Mouse (Mus musculus) limb, embryonic 10.5 days (tissue): ENCODE results near the gene Gm21680. TPM values are rescaled to one million over a fixed set of nuclear protein-coding genes. Genes with fewer than 3 reads are reported as not detected.
A peak's percentile ranks its signal among the peaks of the same experiment; 100 is the strongest.
"Not testable (repeated sequence)": the region's sequence is repeated elsewhere in the genome, so short reads cannot be mapped to it uniquely, and the experiment has no call there.

Source experiments
- DNase-seq: peaks from one replicate; pipeline ENCODE4 v3.0.0-alpha.2; 2017; ENCODE audit warnings: low spot score
- H3K27ac ChIP-seq: fragments of 300-500 bp; sonication (generic); 2 replicates; pipeline ENCODE4 v1.5.1; 2016; ENCODE audit warnings: mild to moderate bottlenecking
- H3K27me3 ChIP-seq: fragments of 300-500 bp; sonication (generic); 2 replicates; pipeline ENCODE4 v1.6.1; 2016; ENCODE audit warnings: low read depth, mild to moderate bottlenecking; ENCODE audit not compliant: poor library complexity, severe bottlenecking
- H3K36me3 ChIP-seq: fragments of 300-500 bp; sonication (generic); 2 replicates; pipeline ENCODE4 v1.6.1; 2016; ENCODE audit warnings: mild to moderate bottlenecking, moderate library complexity
- H3K4me1 ChIP-seq: fragments of 300-500 bp; sonication (generic); 2 replicates; pipeline ENCODE4 v1.6.1; 2016
- H3K4me3 ChIP-seq: fragments of 300-500 bp; sonication (generic); 2 replicates; pipeline ENCODE4 v1.5.1; 2016; ENCODE audit warnings: mild to moderate bottlenecking, moderate library complexity
- H3K9me3 ChIP-seq: fragments of 300-500 bp; sonication (generic); replicated peaks from 2 replicates; pipeline ENCODE4 v1.6.1; 2016; ENCODE audit warnings: mild to moderate bottlenecking
- WGBS: fragments of 180-500 bp; shearing (Covaris S2); methylation state at CpG from one replicate; pipeline ENCODE4 v1.1.7; 2016; 5-methylcytosine and 5-hydroxymethylcytosine counted together
- polyA plus RNA-seq: library from polyadenylated mRNA; unstranded; fragments of >200 nt; fragmentation: Nextera tagmentation; extraction: Ambion mirVana; gene quantifications from 2 replicates; pipeline ENCODE4 v1.2.1, GENCODE M21; 2016

Gm21680 gene
- not detected in 2 replicates for polyA plus RNA-seq

DNA sequence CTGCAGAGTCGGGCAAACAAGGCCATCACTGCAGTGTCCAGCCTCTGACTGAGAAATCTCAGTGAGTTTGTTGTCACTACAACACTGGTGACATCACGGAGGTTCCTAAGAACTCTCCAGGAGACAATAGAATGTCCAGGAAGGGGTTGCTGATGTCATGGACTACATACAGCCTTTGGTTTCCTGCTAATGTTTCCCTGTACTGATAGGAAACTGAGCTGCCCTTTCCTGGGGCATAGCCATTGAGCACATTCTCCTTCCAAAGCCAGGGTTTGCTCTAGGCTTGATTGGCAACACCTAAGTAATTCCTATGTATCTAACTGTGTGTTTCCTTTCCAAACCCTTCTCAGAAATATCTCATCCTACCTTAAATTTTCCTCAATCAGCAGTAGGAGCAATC, at the start of gene Gm21680:
Gm21680 (minus strand) TSS at position 101 of the 400 bp plus-strand sequence.
- WGBS, result no CpG with 5 or more reads among the region's 2 CpGs
- H3K4me3 ChIP-seq, H3K27ac ChIP-seq, H3K36me3 ChIP-seq, DNase-seq, H3K4me1 ChIP-seq, H3K9me3 ChIP-seq, H3K27me3 ChIP-seq: not testable (repeated sequence)

DNA sequence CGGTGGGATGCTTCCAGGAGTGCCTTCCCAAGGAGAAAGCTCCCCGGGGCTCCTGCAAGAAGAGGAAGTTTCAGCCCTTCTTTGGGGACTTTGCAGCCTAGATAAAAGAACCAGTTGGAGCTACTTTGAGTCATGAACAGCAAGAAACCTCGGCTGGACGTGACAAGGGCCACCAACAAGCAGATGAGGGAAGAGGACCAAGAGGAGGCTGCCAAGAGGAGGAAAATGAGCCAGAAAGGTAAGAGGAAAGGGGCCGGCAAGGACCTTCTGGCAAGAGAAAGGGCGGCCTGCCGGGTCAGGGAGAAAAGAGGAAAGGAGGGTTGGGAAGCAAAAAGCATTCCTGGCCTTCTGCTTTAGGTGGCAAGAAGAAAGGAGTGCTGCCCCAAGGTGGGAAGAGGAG, 35.2 kb upstream of the Gm21680 start:
- DNase-seq, H3K4me3 ChIP-seq, H3K4me1 ChIP-seq, H3K36me3 ChIP-seq, H3K27ac ChIP-seq, H3K9me3 ChIP-seq: not testable (repeated sequence)
- peaks cover 21% of the 10 kb centered on the region for H3K27me3 ChIP-seq
- WGBS, result 70% methylated on average over 7 of the region's 7 CpGs

DNA sequence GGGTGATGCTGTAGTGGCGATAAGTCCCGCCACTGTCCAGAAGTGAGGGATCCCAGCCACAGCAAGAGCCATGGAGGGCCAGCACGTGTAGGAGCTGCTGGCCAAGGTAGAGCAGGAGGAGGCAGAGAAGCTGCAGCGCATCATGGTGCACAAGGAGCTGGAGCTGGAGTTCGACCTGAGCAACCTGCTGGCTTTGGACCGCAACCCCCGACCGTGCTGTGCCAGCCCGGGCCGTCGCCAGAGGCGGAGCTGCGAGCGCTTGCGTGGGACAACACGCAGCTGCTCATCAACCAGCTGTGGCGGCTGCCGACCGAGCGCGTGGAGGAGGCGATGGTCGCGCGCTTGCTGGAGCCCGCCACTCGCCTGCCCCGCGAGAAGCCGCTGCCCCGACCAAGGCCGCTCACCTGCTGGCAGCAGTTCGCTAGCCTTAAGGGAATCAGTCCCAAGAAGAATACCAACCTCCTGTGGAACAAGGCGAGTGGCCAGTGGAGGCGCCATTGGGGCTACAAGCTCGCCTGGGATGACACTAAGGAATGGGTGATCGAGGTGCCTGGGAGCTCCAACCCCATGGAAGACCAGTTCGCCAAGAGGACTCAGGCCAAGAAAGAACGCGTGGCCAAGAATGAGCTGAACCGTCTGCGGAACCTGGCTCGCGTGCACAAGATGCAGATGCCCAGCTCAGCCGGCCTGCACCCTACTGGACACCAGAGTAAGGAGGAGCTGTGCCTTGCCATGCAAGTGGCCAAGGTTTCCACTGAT, 34.7 kb upstream of the Gm21680 start:
- H3K9me3 ChIP-seq, H3K36me3 ChIP-seq, H3K4me1 ChIP-seq, H3K27ac ChIP-seq: not testable (repeated sequence)
- WGBS, result 18% methylated on average over 45 of the region's 45 CpGs
- H3K4me3 ChIP-seq, result peak overlapping the region; percentile 41
- H3K27me3 ChIP-seq, result peaks cover 21% of the 10 kb centered on the region
- DNase-seq, result peak; percentile 62

DNA sequence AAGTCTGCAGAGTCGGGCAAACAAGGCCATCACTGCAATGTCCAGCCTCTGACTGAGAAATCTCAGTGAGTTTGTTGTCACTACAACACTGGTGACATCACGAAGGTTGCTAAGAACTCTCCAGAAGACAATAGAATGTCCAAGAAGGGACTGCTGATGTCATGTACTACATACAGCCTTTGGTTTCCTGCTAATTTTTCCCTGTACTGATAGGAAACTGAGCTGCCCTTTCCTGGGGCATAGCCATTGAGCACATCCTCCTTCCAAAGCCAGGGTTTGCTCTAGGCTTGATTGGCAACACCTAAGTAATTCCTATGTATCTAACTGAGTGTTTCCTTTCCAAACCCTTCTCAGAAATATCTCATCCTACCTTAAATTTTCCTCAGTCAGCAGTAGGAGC, 32.2 kb upstream of the Gm21680 start, which contains the start of gene Gm1979:
Gm1979 (minus strand) TSS at position 101 of the 400 bp plus-strand sequence.
- not testable (repeated sequence) for H3K36me3 ChIP-seq, H3K27ac ChIP-seq, H3K9me3 ChIP-seq, DNase-seq, H3K4me1 ChIP-seq, H3K4me3 ChIP-seq
- 85% methylated on average over 1 of the region's 2 CpGs for WGBS
- peaks cover 21% of the 10 kb centered on the region for H3K27me3 ChIP-seq

DNA sequence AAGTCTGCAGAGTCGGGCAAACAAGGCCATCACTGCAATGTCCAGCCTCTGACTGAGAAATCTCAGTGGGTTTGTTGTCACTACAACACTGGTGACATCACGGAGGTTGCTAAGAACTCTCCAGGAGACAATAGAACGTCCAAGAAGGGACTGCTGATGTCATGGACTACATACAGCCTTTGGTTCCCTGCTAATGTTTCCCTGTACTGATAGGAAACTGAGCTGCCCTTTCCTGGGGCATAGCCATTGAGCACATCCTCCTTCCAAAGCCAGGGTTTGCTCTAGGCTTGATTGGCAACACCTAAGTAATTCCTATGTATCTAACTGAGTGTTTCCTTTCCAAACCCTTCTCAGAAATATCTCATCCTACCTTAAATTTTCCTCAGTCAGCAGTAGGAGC, 16.1 kb upstream of the Gm21680 start, which contains the start of gene Gm21698:
Gm21698 (minus strand) TSS at position 101 of the 400 bp plus-strand sequence.
- not testable (repeated sequence) for H3K36me3 ChIP-seq, H3K27me3 ChIP-seq, H3K4me3 ChIP-seq, H3K9me3 ChIP-seq, H3K4me1 ChIP-seq, DNase-seq, H3K27ac ChIP-seq
- no CpG with 5 or more reads among the region's 3 CpGs for WGBS

DNA sequence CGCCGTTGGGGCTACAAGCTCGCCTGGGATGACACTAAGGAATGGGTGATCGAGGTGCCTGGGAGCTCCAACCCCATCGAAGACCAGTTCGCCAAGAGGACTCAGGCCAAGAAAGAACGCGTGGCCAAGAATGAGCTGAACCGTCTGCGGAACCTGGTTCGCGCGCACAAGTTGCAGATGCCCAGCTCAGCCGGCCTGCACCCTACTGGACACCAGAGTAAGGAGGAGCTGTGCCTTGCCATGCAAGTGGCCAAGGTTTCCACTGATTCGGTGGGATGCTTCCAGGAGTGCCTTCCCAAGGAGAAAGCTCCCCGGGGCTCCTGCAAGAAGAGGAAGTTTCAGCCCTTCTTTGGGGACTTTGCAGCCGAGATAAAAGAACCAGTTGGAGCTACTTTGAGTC, 15.4 kb downstream of the Gm21680 start:
- H3K27ac ChIP-seq, H3K4me1 ChIP-seq, H3K9me3 ChIP-seq, DNase-seq, H3K36me3 ChIP-seq: not testable (repeated sequence)
- WGBS, result 58% methylated on average over 17 of the region's 17 CpGs
- H3K27me3 ChIP-seq, result peaks cover 12% of the 10 kb centered on the region
- H3K4me3 ChIP-seq, result peak overlapping the region; percentile 31; the same call in 1 of the 2 replicates

DNA sequence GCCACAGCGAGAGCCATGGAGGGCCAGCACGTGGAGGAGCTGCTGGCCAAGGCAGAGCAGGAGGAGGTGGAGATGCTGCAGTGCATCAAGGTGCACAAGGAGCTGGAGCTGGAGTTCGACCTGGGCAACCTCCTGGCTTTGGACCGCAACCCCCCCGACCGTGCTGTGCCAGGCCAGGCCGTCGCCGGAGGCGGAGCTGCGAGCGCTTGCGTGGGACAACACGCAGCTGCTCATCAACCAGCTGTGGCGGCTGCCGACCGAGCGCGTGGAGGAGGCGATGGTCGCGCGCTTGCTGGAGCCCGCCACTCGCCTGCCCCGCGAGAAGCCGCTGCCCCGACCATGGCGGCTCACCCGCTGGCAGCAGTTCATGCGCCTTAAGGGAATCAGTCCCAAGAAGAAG, 15.9 kb downstream of the Gm21680 start:
- not testable (repeated sequence) for H3K27ac ChIP-seq, H3K4me1 ChIP-seq, H3K36me3 ChIP-seq, H3K9me3 ChIP-seq
- Histone ChIP-seq H3K4me3 (peak overlapping the region; percentile 31), H3K27me3 (peaks cover 12% of the 10 kb centered on the region)
- 30% methylated on average over 32 of the region's 32 CpGs for WGBS
- peak; percentile 43 for DNase-seq

DNA sequence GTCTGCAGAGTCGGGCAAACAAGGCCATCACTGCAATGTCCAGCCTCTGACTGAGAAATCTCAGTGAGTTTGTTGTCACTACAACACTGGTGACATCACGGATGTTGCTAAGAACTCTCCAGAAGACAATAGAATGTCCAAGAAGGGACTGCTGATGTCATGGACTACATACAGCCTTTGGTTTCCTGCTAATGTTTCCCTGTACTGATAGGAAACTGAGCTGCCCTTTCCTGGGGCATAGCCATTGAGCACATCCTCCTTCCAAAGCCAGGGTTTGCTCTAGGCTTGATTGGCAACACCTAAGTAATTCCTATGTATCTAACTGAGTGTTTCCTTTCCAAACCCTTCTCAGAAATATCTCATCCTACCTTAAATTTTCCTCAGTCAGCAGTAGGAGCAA, 18.1 kb downstream of the Gm21680 start, which contains the start of gene Gm21671:
Gm21671 (minus strand) TSS at position 101 of the 400 bp plus-strand sequence.
- 79% methylated on average over 2 of the region's 2 CpGs for WGBS
- not testable (repeated sequence) for H3K4me1 ChIP-seq

DNA sequence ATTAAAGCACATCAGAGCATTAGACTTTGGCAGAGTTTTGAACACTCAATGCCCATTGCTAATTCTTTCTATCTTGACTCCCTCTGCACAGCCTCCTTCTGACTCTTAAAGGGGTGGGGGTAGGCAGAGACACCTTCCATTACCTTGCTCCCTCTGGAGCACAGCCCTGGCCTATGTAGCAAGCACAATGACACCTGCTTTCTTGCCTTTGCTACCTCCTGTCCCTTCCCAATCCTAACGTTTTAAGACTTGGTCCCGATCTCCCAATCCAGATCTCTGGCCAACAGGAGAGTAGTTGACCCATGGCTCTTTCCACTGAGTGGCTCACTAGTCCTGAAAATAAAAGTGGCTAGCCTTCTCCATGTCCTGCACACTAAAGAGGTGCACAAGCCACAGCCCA, 27.1 kb downstream of the Gm21680 start:
- not testable (repeated sequence) for DNase-seq, H3K4me3 ChIP-seq, H3K4me1 ChIP-seq, H3K9me3 ChIP-seq, H3K27ac ChIP-seq, H3K27me3 ChIP-seq, H3K36me3 ChIP-seq
- WGBS, result 85% methylated on average over 2 of the region's 2 CpGs

More for the DNA sequence above, 18.1 kb downstream of the Gm21680 start, which contains the start of gene Gm21671:
- not testable (repeated sequence) for H3K4me3 ChIP-seq, H3K27ac ChIP-seq, H3K36me3 ChIP-seq, H3K9me3 ChIP-seq, DNase-seq
- peaks cover 12% of the 10 kb centered on the region for H3K27me3 ChIP-seq

DNA sequence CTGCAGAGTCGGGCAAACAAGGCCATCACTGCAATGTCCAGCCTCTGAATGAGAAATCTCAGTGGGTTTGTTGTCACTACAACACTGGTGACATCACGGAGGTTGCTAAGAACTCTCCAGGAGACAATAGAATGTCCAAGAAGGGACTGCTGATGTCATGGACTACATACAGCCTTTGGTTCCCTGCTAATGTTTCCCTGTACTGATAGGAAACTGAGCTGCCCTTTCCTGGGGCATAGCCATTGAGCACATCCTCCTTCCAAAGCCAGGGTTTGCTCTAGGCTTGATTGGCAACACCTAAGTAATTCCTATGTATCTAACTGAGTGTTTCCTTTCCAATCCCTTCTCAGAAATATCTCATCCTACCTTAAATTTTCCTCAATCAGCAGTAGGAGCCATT, 30.2 kb downstream of the Gm21680 start, which contains the start of gene Gm21663:
Gm21663 (minus strand) TSS at position 101 of the 400 bp plus-strand sequence.
- not testable (repeated sequence) for DNase-seq, H3K4me3 ChIP-seq

More for the DNA sequence above, 30.2 kb downstream of the Gm21680 start, which contains the start of gene Gm21663:
- H3K36me3 ChIP-seq, H3K27ac ChIP-seq, H3K27me3 ChIP-seq, H3K9me3 ChIP-seq, H3K4me1 ChIP-seq: not testable (repeated sequence)
- WGBS, result 72% methylated on average over 2 of the region's 2 CpGs

Other genes with a start within 250 kb of the Gm21680 start
- gene Actr3b, start 212.7 kb downstream of the Gm21680 start, polyA plus RNA-seq, result 2.8 and 3.4 TPM in 2 replicates
- gene Gm21663, start 30.3 kb downstream of the Gm21680 start, polyA plus RNA-seq, result not detected in 2 replicates
- gene Gm21671, start 18.2 kb downstream of the Gm21680 start, polyA plus RNA-seq, result not detected in 2 replicates
- not detected in 2 replicates for gene Gm21698, start 16.0 kb upstream of the Gm21680 start, polyA plus RNA-seq
- not detected in 2 replicates for gene Gm1979, start 32.1 kb upstream of the Gm21680 start, polyA plus RNA-seq
- gene Gm5862, start 50.3 kb upstream of the Gm21680 start, polyA plus RNA-seq, result not detected in 2 replicates
- not detected in 2 replicates for gene Speer4a, start 66.9 kb upstream of the Gm21680 start, polyA plus RNA-seq
- not detected in 2 replicates for gene Gm7347, start 85.9 kb upstream of the Gm21680 start, polyA plus RNA-seq
- gene Gm10471, start 116.6 kb upstream of the Gm21680 start, polyA plus RNA-seq, result not detected in 2 replicates
- gene 5031410I06Rik, start 132.7 kb upstream of the Gm21680 start, polyA plus RNA-seq, result not detected in 2 replicates
- gene Gm10220, start 148.8 kb upstream of the Gm21680 start, polyA plus RNA-seq, result not detected in 2 replicates